Mouse (Mus musculus) hindbrain, embryonic 10.5 days (tissue): Measurements from ENCODE around the gene Sept11. TPM values are rescaled to one million over a fixed set of nuclear protein-coding genes. Genes with fewer than 3 reads are reported as not detected.

ENCODE experiments used
- DNase-seq: peaks from one replicate; pipeline ENCODE4 v3.0.0-alpha.2; 2017; ENCODE audit warnings: low spot score
- H3K27ac ChIP-seq: fragments of 300-500 bp; sonication (generic); 2 replicates; pipeline ENCODE4 v1.5.1; 2016; ENCODE audit warnings: mild to moderate bottlenecking, moderate library complexity
- H3K27me3 ChIP-seq: fragments of 300-500 bp; sonication (generic); 2 replicates; pipeline ENCODE4 v1.6.1; 2016; ENCODE audit warnings: mild to moderate bottlenecking; ENCODE audit not compliant: poor library complexity, insufficient read depth, severe bottlenecking
- H3K36me3 ChIP-seq: fragments of 300-500 bp; sonication (generic); 2 replicates; pipeline ENCODE4 v1.6.1; 2016; ENCODE audit warnings: mild to moderate bottlenecking, moderate library complexity
- H3K4me1 ChIP-seq: fragments of 300-500 bp; sonication (generic); replicated peaks from 2 replicates; pipeline ENCODE4 v1.6.1; 2016; ENCODE audit warnings: mild to moderate bottlenecking
- H3K4me3 ChIP-seq: fragments of 300-500 bp; sonication (generic); 2 replicates; pipeline ENCODE4 v1.5.1; 2016; ENCODE audit warnings: mild to moderate bottlenecking, moderate library complexity
- H3K9me3 ChIP-seq: fragments of 300-500 bp; sonication (generic); 2 replicates; pipeline ENCODE4 v1.6.1; 2016; ENCODE audit warnings: mild to moderate bottlenecking, moderate library complexity
- whole genome bisulfite sequencing: fragments of 180-500 bp; shearing (Covaris S2); methylation state at CpG from one replicate; pipeline ENCODE4 v1.1.7; 2016; 5-methylcytosine and 5-hydroxymethylcytosine counted together
- polyA plus RNA-seq: library from polyadenylated mRNA; unstranded; fragments of >200 nt; fragmentation: Nextera tagmentation; extraction: Ambion mirVana; gene quantifications from 2 replicates; pipeline ENCODE4 v1.2.1, GENCODE M21; 2016

Gene Sept11
- 237 and 263 TPM in 2 replicates for polyA plus RNA-seq

GRCm38 (mm10) chr5:93092857-93093622, at the start of gene Sept11:
TSS of gene Sept11 (plus strand) at chr5:93093437.
- Histone ChIP-seq H3K27me3 (no peaks in the 10 kb centered on the region), H3K36me3 (no peaks in the 10 kb centered on the region), H3K4me1 (peaks cover 54% of the 10 kb centered on the region), H3K4me3 (peak within 1 kb of the TSS; percentile 90), H3K27ac (peak within 1 kb of the TSS; percentile 99), H3K9me3 (no peaks in the 10 kb centered on the region)
- peak; percentile 94 for DNase-seq
- WGBS, result under 1% methylated on average over 63 of the region's 63 CpGs

- no peaks in the 10 kb centered on the region for H3K9me3 ChIP-seq
- DNase-seq, result peak; percentile 39
- H3K4me1 ChIP-seq, result peaks cover 32% of the 10 kb centered on the region
- H3K4me3 ChIP-seq, result peak overlapping the region; percentile 61
- H3K36me3 ChIP-seq, result no peaks in the 10 kb centered on the region
- H3K27me3 ChIP-seq, result peaks cover 91% of the 10 kb centered on the region
- peak overlapping the region; percentile 66 for H3K27ac ChIP-seq
- WGBS, result 3% methylated on average over 69 of the region's 69 CpGs
Observed at GRCm38 (mm10) chr5:93043688-93044583, 49.3 kb upstream of the Sept11 start.

DNA sequence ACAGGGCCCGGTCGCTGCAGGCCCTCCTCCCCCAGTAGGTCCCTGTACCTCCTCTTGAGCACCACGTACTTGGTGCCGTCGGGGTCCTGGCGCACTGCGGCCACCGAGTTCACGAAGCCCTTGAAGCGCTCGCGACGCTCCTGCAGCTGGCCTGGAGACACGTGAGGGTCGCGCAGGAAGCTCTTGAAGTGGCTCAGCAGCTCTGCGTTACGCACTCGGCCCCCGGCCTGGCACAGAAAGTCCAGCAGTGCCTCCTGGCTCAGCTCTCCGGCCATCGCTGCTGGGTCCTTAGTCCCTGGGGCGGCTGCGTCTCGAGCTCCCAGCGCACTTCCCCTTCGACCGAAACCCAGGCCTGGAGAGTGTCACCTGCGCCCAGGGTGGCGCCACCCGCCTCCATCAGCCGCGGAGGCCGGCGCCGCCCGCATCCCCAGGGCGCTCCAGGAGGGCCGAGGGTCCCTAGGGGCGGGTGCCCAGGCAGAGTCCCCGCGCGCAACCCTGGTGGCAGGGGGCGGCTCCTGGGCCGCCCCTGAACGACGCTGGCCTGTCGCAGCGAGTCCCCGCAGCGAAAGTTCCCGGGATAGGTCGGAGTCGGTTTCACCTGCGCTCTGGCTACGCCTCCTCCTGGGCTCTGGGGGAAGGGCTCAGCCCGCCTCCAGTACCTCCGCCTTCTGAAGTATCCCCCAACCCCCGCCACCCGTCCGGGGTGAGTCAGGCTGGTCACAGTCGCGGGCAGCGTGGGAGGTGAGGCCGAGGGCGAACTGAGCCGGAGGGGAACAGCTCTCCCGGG, 48.5 kb upstream of the Sept11 start, which contains the start of gene Sowahb:
Gene Sowahb, minus strand, starts transcription at position 439 of the 787 bp plus-strand sequence.
- H3K27me3 ChIP-seq, result peaks cover 96% of the 10 kb centered on the region

DNA sequence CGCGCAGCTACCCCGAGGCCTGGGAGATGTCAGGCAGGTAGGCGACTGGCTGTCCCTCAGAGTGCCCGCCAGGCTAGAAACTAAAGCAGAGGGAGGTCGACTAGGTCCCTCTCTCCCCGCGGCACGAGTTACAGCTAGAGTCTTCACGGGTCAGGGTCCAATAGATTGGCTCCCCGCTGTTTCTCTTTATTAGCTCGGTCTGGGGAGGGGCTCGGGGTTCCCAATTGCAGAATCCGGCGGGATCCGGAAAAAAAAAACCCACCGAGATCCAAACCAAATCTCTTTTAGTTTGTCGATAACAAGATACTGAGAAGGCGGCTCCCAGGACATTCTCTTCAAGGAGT, 47.9 kb upstream of the Sept11 start:
- Histone ChIP-seq H3K27ac (peak overlapping the region; percentile 66), H3K36me3 (no peaks in the 10 kb centered on the region), H3K27me3 (peaks cover 92% of the 10 kb centered on the region), H3K9me3 (no peaks in the 10 kb centered on the region), H3K4me1 (peaks cover 28% of the 10 kb centered on the region), H3K4me3 (peak overlapping the region; percentile 61)
- under 1% methylated on average over 19 of the region's 19 CpGs for WGBS
- no peak for DNase-seq

More for the DNA sequence above, 48.5 kb upstream of the Sept11 start, which contains the start of gene Sowahb:
- H3K36me3 ChIP-seq, result no peaks in the 10 kb centered on the region
- DNase-seq, result peak; percentile 63
- H3K9me3 ChIP-seq, result no peaks in the 10 kb centered on the region
- peaks cover 32% of the 10 kb centered on the region for H3K4me1 ChIP-seq
- H3K27ac ChIP-seq, result peak within 1 kb of the TSS; percentile 66
- under 1% methylated on average over 68 of the region's 68 CpGs for WGBS
- H3K4me3 ChIP-seq, result peak within 1 kb of the TSS; percentile 61

DNA sequence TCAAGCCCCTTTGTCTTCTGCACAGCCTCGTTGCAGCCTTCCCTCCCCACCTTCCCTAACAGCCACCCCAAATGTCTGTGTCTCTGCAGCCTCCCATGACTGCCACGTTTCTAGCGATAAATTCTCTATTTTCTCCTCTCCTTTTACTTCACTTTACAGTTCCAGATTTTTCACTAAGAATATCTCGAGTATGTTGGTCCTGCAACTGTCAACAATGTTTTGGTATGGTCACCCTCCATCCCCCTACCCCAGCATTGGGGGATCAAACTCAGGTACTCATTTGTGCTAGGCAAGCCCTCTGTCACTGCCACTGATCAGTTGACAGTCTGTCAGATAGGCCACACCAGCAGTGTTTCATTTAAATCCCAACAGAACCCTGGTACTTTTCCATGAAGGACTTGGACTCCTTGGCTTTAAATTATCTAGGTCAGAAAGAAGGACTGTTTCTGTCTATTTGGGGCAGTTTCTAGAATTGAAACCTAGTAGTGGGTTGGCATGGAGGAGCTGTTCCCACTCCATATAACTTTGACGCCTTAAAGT, 46.9 kb upstream of the Sept11 start:
- H3K36me3 ChIP-seq, result no peaks in the 10 kb centered on the region
- peaks cover 28% of the 10 kb centered on the region for H3K4me1 ChIP-seq
- no peak overlapping the region for H3K4me3 ChIP-seq
- H3K27me3 ChIP-seq, result peaks cover 83% of the 10 kb centered on the region
- H3K27ac ChIP-seq, result no peak overlapping the region
- no peak for DNase-seq
- H3K9me3 ChIP-seq, result no peaks in the 10 kb centered on the region
- WGBS, result 30% methylated on average over 5 of the region's 5 CpGs

DNA sequence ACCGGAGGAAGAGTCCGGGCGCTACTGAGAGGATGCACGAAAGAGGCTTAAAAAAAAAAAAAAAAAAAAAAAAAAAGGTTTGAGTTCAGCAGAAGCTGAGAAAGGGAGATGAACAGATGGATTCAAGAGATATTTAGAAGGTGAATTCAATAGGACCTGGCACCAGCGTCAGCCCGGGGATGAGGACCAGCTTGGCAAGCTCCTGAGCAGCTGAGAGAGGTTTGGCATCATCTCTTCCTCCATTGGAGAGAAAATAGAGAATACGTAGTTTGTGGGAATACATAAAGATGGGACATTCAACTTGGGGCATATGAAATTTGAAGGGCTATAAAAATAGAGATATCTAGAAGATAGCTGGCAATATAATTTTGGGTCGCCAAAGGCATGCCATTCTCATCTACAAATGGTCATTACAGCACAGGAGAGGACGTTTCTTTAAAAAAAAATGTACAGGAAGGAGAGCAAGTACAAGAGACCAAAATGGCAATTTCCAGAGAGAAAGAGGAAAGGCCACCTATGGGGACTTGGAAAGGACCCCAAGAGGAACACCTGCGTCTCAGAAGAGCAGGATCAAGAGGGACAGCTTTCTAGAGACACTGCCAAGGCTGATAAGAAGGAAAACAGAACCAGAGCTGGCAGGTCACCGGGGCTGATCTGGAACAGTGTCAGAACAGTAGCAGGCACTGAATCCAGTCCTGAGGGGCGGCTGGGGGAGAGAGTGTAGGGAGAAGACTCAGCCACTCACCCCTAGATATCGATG, 44.6 kb upstream of the Sept11 start:
- H3K27me3 ChIP-seq, result peaks cover 60% of the 10 kb centered on the region
- DNase-seq, result no peak
- no peak overlapping the region for H3K4me3 ChIP-seq
- no peaks in the 10 kb centered on the region for H3K36me3 ChIP-seq
- peaks cover 19% of the 10 kb centered on the region for H3K4me1 ChIP-seq
- no peak overlapping the region for H3K27ac ChIP-seq
- WGBS, result 70% methylated on average over 13 of the region's 13 CpGs
- H3K9me3 ChIP-seq, result no peaks in the 10 kb centered on the region

GRCm38 (mm10) chr5:93049971-93050370, 43.3 kb upstream of the Sept11 start:
- 79% methylated on average over 1 of the region's 1 CpGs for WGBS
- no peak overlapping the region for H3K27ac ChIP-seq
- H3K9me3 ChIP-seq, result no peaks in the 10 kb centered on the region
- H3K36me3 ChIP-seq, result no peaks in the 10 kb centered on the region
- peaks cover 12% of the 10 kb centered on the region for H3K4me1 ChIP-seq
- peaks cover 47% of the 10 kb centered on the region for H3K27me3 ChIP-seq
- DNase-seq, result no peak
- no peak overlapping the region for H3K4me3 ChIP-seq

GRCm38 (mm10) chr5:93051041-93051440, 42.2 kb upstream of the Sept11 start:
- no peak for DNase-seq
- WGBS, result 49% methylated on average over 5 of the region's 5 CpGs
- H3K9me3 ChIP-seq, result no peaks in the 10 kb centered on the region

DNA sequence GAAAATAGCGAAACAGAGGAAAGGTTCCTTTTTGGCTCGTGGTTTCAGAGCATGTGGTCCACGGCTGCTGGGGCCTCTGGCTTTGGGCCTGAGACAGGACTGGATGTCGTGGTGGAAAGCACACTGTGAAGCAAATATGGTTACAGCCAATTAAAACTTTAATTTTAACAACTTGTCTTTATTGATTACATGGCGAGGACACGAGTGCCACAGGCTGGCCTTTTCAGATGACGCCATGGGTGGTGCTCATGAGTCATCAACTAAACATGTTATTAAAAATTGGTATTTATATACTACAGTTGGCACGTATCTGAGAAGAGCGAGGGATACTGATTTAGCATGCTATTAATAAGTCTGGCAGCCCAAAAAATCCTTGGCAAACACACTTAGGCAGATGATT, 41.3 kb upstream of the Sept11 start:
- Histone ChIP-seq H3K4me3 (no peak overlapping the region), H3K9me3 (no peaks in the 10 kb centered on the region), H3K27ac (no peak overlapping the region), H3K4me1 (peaks cover 6% of the 10 kb centered on the region; the same call in 1 of the 2 replicates), H3K36me3 (no peaks in the 10 kb centered on the region), H3K27me3 (peaks cover 27% of the 10 kb centered on the region)
- no peak for DNase-seq
- 91% methylated on average over 9 of the region's 9 CpGs for WGBS

More at GRCm38 (mm10) chr5:93051041-93051440, 42.2 kb upstream of the Sept11 start:
- H3K4me1 ChIP-seq, result peaks cover 6% of the 10 kb centered on the region; the same call in 1 of the 2 replicates
- no peak overlapping the region for H3K27ac ChIP-seq
- H3K4me3 ChIP-seq, result no peak overlapping the region
- H3K27me3 ChIP-seq, result peaks cover 36% of the 10 kb centered on the region
- no peaks in the 10 kb centered on the region for H3K36me3 ChIP-seq

GRCm38 (mm10) chr5:93053606-93054397, 39.4 kb upstream of the Sept11 start:
- Histone ChIP-seq H3K27me3 (peaks cover 9% of the 10 kb centered on the region), H3K4me3 (no peak overlapping the region), H3K9me3 (no peaks in the 10 kb centered on the region), H3K36me3 (no peaks in the 10 kb centered on the region), H3K4me1 (peaks cover 6% of the 10 kb centered on the region; the same call in 1 of the 2 replicates), H3K27ac (no peak overlapping the region)
- no peak for DNase-seq
- WGBS, result 58% methylated on average over 8 of the region's 8 CpGs

DNA sequence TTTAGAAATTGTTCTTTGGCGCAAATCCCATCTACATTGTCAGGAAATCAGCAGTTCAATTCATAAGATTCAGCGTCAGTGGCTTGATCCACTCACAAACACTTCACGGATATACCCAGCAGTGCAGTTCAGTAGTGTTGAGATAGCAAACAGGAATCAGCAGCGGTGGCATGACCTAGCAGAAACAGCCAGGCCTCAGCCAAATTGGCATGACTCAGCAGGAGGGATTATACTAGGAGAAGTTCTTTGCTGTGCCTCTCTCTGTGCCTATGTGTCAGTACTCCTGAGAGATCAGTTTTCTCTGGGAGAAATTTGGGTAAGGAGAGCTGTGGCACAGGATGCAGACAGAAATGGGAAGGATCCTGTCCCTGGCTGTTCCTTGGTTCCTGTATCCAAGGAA, 32.4 kb upstream of the Sept11 start:
- no peaks in the 10 kb centered on the region for H3K36me3 ChIP-seq
- no peaks in the 10 kb centered on the region for H3K4me1 ChIP-seq
- DNase-seq, result no peak
- H3K27me3 ChIP-seq, result no peaks in the 10 kb centered on the region
- no peak overlapping the region for H3K27ac ChIP-seq
- H3K9me3 ChIP-seq, result no peaks in the 10 kb centered on the region
- no peak overlapping the region for H3K4me3 ChIP-seq
- 92% methylated on average over 4 of the region's 4 CpGs for WGBS
